Mouse (Mus musculus): ENCODE measurements around the gene Grhl1.

- TF ChIP-seq CTCF (IDR thresholded peaks at IDR 0.05) = no peak
- no peak for TF ChIP-seq EP300 (IDR thresholded peaks at IDR 0.05)
These were observed 89.0 kb downstream of the Grhl1 start for GRCm38 (mm10) chr12:24661100-24661499.

Measured in lung, postnatal 0 days (tissue).